Mouse (Mus musculus): ENCODE results near the gene Ptpa.

GRCm38 (mm10) chr2:30396246-30396645 lies 19.6 kb upstream of the Ptpa start:
- no peak for TF ChIP-seq CTCF (IDR thresholded peaks at IDR 0.05; ENCODE audit: borderline replicate concordance, insufficient read depth, low read length)
- TF ChIP-seq POLR2A (IDR thresholded peaks at IDR 0.05; ENCODE audit: low read depth, low read length): no peak
